Mouse (Mus musculus): Measurements from ENCODE around the gene E330017A01Rik.

GRCm38 (mm10) chr16:58658668-58659067, 20.1 kb upstream of the E330017A01Rik start:
- TF ChIP-seq CTCF (IDR thresholded peaks at IDR 0.05; ENCODE audit: borderline replicate concordance, insufficient read depth, low read length) = no peak
- no peak for TF ChIP-seq POLR2A (IDR thresholded peaks at IDR 0.05; ENCODE audit: low read depth, low read length)
